Mouse (Mus musculus): ENCODE measurements around the gene Inpp4b.

DNA sequence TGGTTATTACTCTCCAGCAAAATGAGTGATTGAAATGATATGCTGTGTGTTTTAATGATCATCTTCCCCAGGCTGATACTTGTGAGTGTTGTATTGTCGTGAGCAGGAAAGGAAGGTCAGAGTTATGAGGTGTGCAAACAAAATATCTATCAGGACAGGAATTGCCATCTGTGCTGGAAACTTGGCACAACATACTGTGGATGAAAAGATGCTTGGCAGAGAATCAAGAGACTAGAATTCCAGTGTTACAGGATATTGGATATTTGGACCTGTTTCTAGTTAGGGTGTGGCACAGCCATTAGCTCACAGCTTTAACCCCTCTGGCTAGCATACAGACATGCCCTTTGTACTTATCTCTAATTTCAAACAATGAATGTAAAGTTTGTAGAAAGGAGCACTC lies 507.6 kb downstream of the Inpp4b start:
- TF ChIP-seq POLR2A (IDR thresholded peaks at IDR 0.05; ENCODE audit: low read depth, low read length) (no peak), CTCF (IDR thresholded peaks at IDR 0.05; ENCODE audit: extremely low read depth, insufficient read length, insufficient replicate concordance, low read depth, low read length) (no peak)

All from small intestine, adult 2 months (tissue).